Mouse (Mus musculus): ENCODE data around the gene Pdlim5. TPM values are rescaled to one million over a fixed set of nuclear protein-coding genes. Genes with fewer than 3 reads are reported as not detected.

The Pdlim5 gene
- polyA plus RNA-seq, 1 experiment from 2014 or later: 19.2 TPM

DNA sequence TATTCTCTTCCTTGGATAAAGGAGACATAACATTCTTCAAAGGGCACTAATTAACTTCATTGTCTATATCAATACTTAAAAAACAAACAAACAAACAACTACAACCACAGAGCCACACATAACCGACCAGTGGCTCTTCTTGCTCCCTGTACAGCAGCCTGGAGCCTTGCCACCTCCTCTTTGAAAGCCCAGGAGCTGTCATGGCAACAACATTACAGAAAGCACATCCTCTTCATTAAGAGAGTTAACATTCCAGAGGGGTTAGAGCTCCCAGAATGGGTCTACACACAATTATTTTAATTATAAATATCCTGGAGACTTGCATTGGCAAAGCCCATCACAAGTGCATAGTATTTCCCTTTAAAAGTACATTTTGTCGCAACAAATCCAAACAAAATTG lies 84.4 kb downstream of the Pdlim5 start:
- H3K36me3 ChIP-seq (ENCODE audit: control insufficient read depth, insufficient read depth, low read length): no peaks in the 10 kb centered on the region
- H3K27ac ChIP-seq (ENCODE audit: low read depth, low read length): no peak overlapping the region
- H3K9me3 ChIP-seq (ENCODE audit: control insufficient read depth, low read length): no peaks in the 10 kb centered on the region
- H3K9ac ChIP-seq (ENCODE audit: low read depth, low read length): no peak overlapping the region
- no peak overlapping the region for H3K4me2 ChIP-seq (ENCODE audit: low read length)
- WGBS: 33% methylated on average over 2 of the region's 2 CpGs
- no peak overlapping the region for H3K4me3 ChIP-seq (ENCODE audit: low read length)
- ATAC-seq: peak; percentile 89
- no peaks in the 10 kb centered on the region; the same call in 1 of the 2 replicates for H3K4me1 ChIP-seq (ENCODE audit: control insufficient read depth, insufficient read depth, low read depth, low read length)
- no peaks in the 10 kb centered on the region for H3K27me3 ChIP-seq (replicated peaks; ENCODE audit: control insufficient read depth, insufficient read depth, low read length)

DNA sequence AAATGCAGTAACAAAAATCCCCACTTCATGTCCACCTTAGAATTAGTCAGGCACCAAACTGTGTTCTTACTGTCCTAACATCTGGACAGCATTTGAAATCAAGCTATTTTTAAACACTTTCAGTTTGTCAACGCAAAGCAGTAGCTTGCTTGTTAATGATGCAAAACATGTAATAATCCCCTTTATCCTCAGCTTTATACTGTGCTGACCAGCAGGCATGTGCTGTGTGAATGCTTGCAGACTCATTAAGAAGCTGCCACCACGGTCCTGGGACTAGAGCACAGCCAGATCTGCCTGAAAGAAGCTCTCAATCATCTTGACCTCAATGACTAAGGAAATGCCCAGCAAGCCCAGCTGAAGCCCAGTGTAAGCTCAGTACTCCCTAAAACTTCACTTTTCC lies 85.0 kb downstream of the Pdlim5 start:
- Histone ChIP-seq H3K4me2 (ENCODE audit: low read length) (peak overlapping the region; percentile 14; the same call in 1 of the 2 replicates), H3K9ac (ENCODE audit: low read depth, low read length) (no peak overlapping the region), H3K36me3 (ENCODE audit: control insufficient read depth, insufficient read depth, low read length) (no peaks in the 10 kb centered on the region), H3K4me1 (ENCODE audit: control insufficient read depth, insufficient read depth, low read depth, low read length) (no peaks in the 10 kb centered on the region; the same call in 1 of the 2 replicates), H3K9me3 (ENCODE audit: control insufficient read depth, low read length) (no peaks in the 10 kb centered on the region), H3K4me3 (ENCODE audit: low read length) (no peak overlapping the region), H3K27me3 (replicated peaks; ENCODE audit: control insufficient read depth, insufficient read depth, low read length) (no peaks in the 10 kb centered on the region), H3K27ac (ENCODE audit: low read depth, low read length) (peak overlapping the region; percentile 37)
- 24% methylated on average over 2 of the region's 2 CpGs for WGBS
- ATAC-seq: peak; percentile 91

DNA sequence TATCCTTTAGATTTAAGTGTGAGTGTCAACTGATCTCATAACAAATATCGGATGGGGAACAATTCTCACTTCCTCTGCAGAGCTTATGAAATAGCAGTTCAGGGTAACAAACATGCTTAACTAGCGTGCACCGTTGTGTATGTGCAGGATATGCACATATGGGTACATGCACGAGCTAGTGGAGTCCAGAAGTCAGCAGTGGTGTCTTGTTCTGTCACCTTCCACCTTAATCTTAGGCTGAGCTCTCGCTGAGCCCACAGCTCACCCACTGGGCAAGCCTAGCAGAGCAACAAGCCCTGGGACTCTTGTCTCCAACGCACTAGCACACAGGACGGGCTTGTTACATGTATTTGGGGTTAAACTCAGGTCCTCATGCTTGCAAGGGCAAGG lies 100.2 kb downstream of the Pdlim5 start:
- Histone ChIP-seq H3K9me3 (ENCODE audit: control insufficient read depth, low read length) (no peaks in the 10 kb centered on the region), H3K36me3 (ENCODE audit: control insufficient read depth, insufficient read depth, low read length) (no peaks in the 10 kb centered on the region), H3K27ac (ENCODE audit: low read depth, low read length) (no peak overlapping the region), H3K27me3 (replicated peaks; ENCODE audit: control insufficient read depth, insufficient read depth, low read length) (no peaks in the 10 kb centered on the region), H3K9ac (ENCODE audit: low read depth, low read length) (no peak overlapping the region), H3K4me1 (ENCODE audit: control insufficient read depth, insufficient read depth, low read depth, low read length) (no peaks in the 10 kb centered on the region), H3K4me3 (ENCODE audit: low read length) (no peak overlapping the region), H3K4me2 (ENCODE audit: low read length) (no peak overlapping the region)
- ATAC-seq: no peak
- WGBS: 84% methylated on average over 7 of the region's 7 CpGs

DNA sequence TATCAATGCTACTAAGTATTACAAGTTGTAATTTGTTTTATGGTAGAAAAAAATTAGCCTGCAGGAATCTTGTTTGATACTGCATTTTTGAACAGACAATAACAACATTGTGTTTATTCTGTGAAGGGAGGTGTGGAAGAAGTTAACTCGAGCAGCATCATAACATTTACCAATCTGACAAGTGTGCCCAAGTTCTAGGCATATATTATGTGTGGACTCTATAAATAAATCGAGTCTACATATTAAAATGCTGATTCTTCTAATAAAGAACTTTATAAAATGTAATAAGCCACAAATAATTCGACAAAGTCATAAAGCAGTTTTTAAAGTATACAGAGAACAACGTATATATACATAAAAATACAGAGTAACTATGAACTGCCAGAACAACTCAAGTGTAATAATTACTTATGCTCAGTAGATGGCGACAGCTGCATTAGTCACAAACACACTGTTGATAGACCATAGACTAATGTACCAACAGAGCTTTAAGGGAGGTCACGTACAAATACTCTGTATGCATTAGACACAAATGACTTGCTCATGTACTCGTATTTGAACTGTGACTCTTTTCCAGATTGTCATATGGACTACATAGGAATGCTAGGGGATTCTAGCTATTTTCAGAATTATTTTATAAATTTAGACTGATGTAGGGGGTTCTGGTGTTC lies 100.7 kb downstream of the Pdlim5 start:
- 24% methylated on average over 7 of the region's 7 CpGs for WGBS
- peak; percentile 89 for ATAC-seq

DNA sequence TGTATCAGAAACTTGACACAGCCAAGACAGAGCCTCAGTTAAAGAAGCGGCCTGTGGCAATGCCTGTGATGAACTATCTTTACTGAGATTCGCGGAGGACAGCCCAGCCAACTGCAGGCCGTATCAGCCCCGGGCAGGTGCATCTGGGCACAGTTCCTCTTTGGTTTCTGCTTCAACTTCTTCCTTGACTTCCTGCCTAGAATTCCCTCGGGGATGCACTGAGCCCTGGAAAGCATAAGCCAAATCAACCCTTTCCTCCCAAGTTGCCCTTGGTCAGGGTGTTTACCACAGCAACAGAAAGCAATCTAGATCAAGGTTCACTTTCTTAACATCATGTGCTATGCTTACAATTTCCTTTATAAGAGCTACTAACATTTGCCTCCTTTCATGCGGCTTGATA lies 101.9 kb downstream of the Pdlim5 start:
- ATAC-seq: no peak
- Histone ChIP-seq H3K4me3 (ENCODE audit: low read length) (no peak overlapping the region), H3K36me3 (ENCODE audit: control insufficient read depth, insufficient read depth, low read length) (no peaks in the 10 kb centered on the region), H3K9me3 (ENCODE audit: control insufficient read depth, low read length) (no peaks in the 10 kb centered on the region), H3K4me2 (ENCODE audit: low read length) (no peak overlapping the region), H3K27me3 (replicated peaks; ENCODE audit: control insufficient read depth, insufficient read depth, low read length) (no peaks in the 10 kb centered on the region), H3K4me1 (ENCODE audit: control insufficient read depth, insufficient read depth, low read depth, low read length) (no peaks in the 10 kb centered on the region), H3K9ac (ENCODE audit: low read depth, low read length) (no peak overlapping the region), H3K27ac (ENCODE audit: low read depth, low read length) (no peak overlapping the region)
- 88% methylated on average over 7 of the region's 7 CpGs for WGBS

More for the DNA sequence above, 100.7 kb downstream of the Pdlim5 start:
- no peak overlapping the region for H3K27ac ChIP-seq (ENCODE audit: low read depth, low read length)
- no peak overlapping the region for H3K9ac ChIP-seq (ENCODE audit: low read depth, low read length)
- no peaks in the 10 kb centered on the region for H3K27me3 ChIP-seq (replicated peaks; ENCODE audit: control insufficient read depth, insufficient read depth, low read length)
- no peaks in the 10 kb centered on the region for H3K9me3 ChIP-seq (ENCODE audit: control insufficient read depth, low read length)
- no peaks in the 10 kb centered on the region for H3K4me1 ChIP-seq (ENCODE audit: control insufficient read depth, insufficient read depth, low read depth, low read length)
- no peak overlapping the region for H3K4me3 ChIP-seq (ENCODE audit: low read length)
- H3K4me2 ChIP-seq (ENCODE audit: low read length): no peak overlapping the region
- no peaks in the 10 kb centered on the region for H3K36me3 ChIP-seq (ENCODE audit: control insufficient read depth, insufficient read depth, low read length)

DNA sequence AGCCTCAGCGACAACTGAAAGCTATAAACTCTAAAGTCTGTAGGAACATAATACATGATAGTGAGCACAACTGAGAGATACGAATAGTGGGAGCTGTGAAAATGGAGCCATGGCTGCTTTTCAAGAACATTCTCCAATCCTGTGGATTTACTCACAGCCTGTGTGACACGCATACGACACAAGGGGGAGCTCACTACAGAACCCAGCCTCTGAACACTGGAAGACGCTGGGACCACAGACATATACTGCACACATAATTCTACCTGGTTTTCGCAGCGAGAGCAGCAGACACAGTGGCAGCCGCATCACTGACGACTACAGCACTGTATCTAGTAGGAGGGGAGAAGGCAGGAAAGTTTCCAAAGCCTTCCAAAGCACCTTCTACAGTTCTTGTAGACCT lies 112.8 kb downstream of the Pdlim5 start:
- Histone ChIP-seq H3K36me3 (ENCODE audit: control insufficient read depth, insufficient read depth, low read length) (no peaks in the 10 kb centered on the region), H3K9ac (ENCODE audit: low read depth, low read length) (no peak overlapping the region), H3K27me3 (replicated peaks; ENCODE audit: control insufficient read depth, insufficient read depth, low read length) (no peaks in the 10 kb centered on the region), H3K4me2 (ENCODE audit: low read length) (peak overlapping the region; percentile 30; the same call in 1 of the 2 replicates), H3K9me3 (ENCODE audit: control insufficient read depth, low read length) (no peaks in the 10 kb centered on the region), H3K27ac (ENCODE audit: low read depth, low read length) (no peak overlapping the region), H3K4me1 (ENCODE audit: control insufficient read depth, insufficient read depth, low read depth, low read length) (no peaks in the 10 kb centered on the region), H3K4me3 (ENCODE audit: low read length) (no peak overlapping the region)
- ATAC-seq: peak; percentile 86
- 36% methylated on average over 9 of the region's 9 CpGs for WGBS

DNA sequence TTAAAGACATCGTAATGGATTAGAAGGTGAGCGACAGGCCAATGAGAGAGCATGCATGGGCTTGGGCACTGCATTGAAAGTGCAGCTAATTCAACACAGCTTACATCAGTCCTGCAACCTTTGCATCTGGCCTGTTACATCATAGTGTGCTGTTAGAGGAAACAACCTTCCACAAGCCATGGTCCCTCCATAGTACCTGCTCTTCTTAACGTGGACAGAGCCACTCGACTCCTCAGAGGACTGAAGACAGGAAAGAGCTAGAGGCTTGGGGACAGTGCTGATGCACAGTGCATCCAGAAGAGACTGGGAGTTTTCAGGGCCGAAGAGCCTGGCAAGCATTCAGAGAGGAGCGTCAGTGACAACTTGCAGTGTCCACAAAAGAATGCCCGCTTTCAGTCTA lies 113.8 kb downstream of the Pdlim5 start:
- Histone ChIP-seq H3K4me2 (ENCODE audit: low read length) (no peak overlapping the region), H3K27ac (ENCODE audit: low read depth, low read length) (no peak overlapping the region), H3K9me3 (ENCODE audit: control insufficient read depth, low read length) (no peaks in the 10 kb centered on the region), H3K9ac (ENCODE audit: low read depth, low read length) (no peak overlapping the region), H3K4me1 (ENCODE audit: control insufficient read depth, insufficient read depth, low read depth, low read length) (no peaks in the 10 kb centered on the region), H3K36me3 (ENCODE audit: control insufficient read depth, insufficient read depth, low read length) (no peaks in the 10 kb centered on the region), H3K27me3 (replicated peaks; ENCODE audit: control insufficient read depth, insufficient read depth, low read length) (no peaks in the 10 kb centered on the region), H3K4me3 (ENCODE audit: low read length) (no peak overlapping the region)
- ATAC-seq: no peak
- 79% methylated on average over 7 of the region's 7 CpGs for WGBS

DNA sequence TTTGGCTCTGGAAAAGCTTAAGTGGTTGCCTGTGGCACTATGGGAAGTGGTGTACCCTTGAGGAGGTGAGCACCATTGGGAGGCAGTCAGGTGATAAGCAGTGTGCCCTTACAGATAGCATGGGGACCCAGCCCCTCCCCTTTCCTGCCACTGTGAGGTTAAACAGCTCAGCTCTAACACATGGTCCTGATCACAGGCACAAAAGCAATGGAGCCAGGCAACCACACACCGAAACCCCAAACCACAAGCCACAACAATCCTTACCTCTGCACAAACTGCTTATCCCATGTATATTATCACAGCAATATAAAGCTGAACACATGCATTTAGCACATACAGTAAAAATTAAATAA lies 114.4 kb downstream of the Pdlim5 start:
- Histone ChIP-seq H3K4me1 (ENCODE audit: control insufficient read depth, insufficient read depth, low read depth, low read length) (no peaks in the 10 kb centered on the region), H3K36me3 (ENCODE audit: control insufficient read depth, insufficient read depth, low read length) (no peaks in the 10 kb centered on the region), H3K27ac (ENCODE audit: low read depth, low read length) (no peak overlapping the region), H3K4me2 (ENCODE audit: low read length) (no peak overlapping the region), H3K27me3 (replicated peaks; ENCODE audit: control insufficient read depth, insufficient read depth, low read length) (no peaks in the 10 kb centered on the region), H3K4me3 (ENCODE audit: low read length) (no peak overlapping the region), H3K9me3 (ENCODE audit: control insufficient read depth, low read length) (no peaks in the 10 kb centered on the region), H3K9ac (ENCODE audit: low read depth, low read length) (no peak overlapping the region)
- no peak for ATAC-seq
- WGBS: 81% methylated on average over 1 of the region's 1 CpGs

DNA sequence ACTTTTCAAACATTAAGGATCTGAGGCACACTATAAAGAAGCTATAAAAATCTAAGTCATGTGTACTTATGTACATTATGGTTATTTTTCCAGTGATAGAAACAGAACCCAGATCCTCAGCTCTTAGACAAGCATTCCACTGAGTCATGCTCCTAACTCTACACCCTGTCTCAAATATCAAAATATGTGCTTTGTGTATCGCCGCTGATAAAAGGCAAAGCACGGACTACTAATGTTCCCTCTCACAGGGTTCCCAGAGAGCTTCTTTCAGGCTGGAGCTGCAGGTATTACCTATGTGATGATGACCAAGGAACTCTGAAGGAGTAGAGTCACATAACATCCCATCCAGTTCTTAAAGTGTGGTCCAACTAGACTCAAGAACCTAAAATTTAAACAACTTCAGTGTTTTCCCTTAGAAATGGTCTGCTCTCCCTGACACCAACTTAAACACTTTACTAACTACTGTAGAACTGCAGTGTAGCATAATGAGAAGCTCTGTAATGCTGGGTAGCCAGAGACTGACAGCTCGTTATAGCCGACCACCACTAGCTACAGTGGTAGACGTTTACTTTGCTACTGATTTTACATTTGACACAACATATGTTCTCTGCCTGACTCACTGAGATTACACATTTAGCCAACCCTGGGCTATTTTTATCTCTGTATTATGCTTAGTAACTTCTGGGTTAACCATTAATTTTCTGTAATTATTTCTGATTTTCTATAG lies 115.0 kb downstream of the Pdlim5 start:
- Histone ChIP-seq H3K4me1 (ENCODE audit: control insufficient read depth, insufficient read depth, low read depth, low read length) (no peaks in the 10 kb centered on the region), H3K9ac (ENCODE audit: low read depth, low read length) (no peak overlapping the region), H3K27ac (ENCODE audit: low read depth, low read length) (no peak overlapping the region), H3K36me3 (ENCODE audit: control insufficient read depth, insufficient read depth, low read length) (no peaks in the 10 kb centered on the region), H3K4me2 (ENCODE audit: low read length) (no peak overlapping the region), H3K4me3 (ENCODE audit: low read length) (no peak overlapping the region), H3K27me3 (replicated peaks; ENCODE audit: control insufficient read depth, insufficient read depth, low read length) (no peaks in the 10 kb centered on the region), H3K9me3 (ENCODE audit: control insufficient read depth, low read length) (no peaks in the 10 kb centered on the region)
- ATAC-seq: no peak
- WGBS: 83% methylated on average over 6 of the region's 6 CpGs

All from hindbrain, embryonic 16.5 days (tissue).